Mouse (Mus musculus) midbrain, postnatal 0 days (tissue): Measurements from ENCODE around the gene Ston2. TPM values are rescaled to one million over a fixed set of nuclear protein-coding genes. Genes with fewer than 3 reads are reported as not detected.

ENCODE experiments used
- ATAC-seq: fragments of 200-750 bp; cut with Nextera tagmentation; 2 replicates; pipeline ENCODE4 v1.8.0; 2017; ENCODE audit warnings: moderate number of reproducible peaks, mild to moderate bottlenecking, moderate TSS enrichment, moderate library complexity; ENCODE audit not compliant: low FRiP score
- DNase-seq: peaks from one replicate; pipeline ENCODE4 v3.0.0-alpha.2; 2015; ENCODE audit warnings: low spot score
- H3K27ac ChIP-seq: fragments of 300-500 bp; sonication (generic); 2 replicates; pipeline ENCODE4 v1.5.1; 2014; ENCODE audit warnings: low read depth, mild to moderate bottlenecking, low read length, mixed read lengths
- H3K27me3 ChIP-seq: fragments of 300-500 bp; sonication (generic); 2 replicates; pipeline ENCODE4 v1.6.1; 2014; ENCODE audit warnings: low read length, control low read depth, mixed read lengths; ENCODE audit not compliant: insufficient read depth
- H3K36me3 ChIP-seq: fragments of 300-500 bp; sonication (generic); 2 replicates; pipeline ENCODE4 v1.6.1; 2014; ENCODE audit warnings: low read length, control low read depth, mixed read lengths; ENCODE audit not compliant: insufficient read depth
- H3K4me1 ChIP-seq: fragments of 300-500 bp; sonication (generic); 2 replicates; pipeline ENCODE4 v1.6.1; 2014; ENCODE audit warnings: mild to moderate bottlenecking, control low read depth, antibody characterized with exemption, low read length, mixed read lengths; ENCODE audit not compliant: insufficient read depth
- H3K4me2 ChIP-seq: fragments of 300-500 bp; sonication (generic); 2 replicates; pipeline ENCODE4 v1.6.1; 2014; ENCODE audit warnings: low read depth, mild to moderate bottlenecking, low read length, mixed read lengths; ENCODE audit not compliant: poor library complexity, severe bottlenecking
- H3K4me3 ChIP-seq: fragments of 300-500 bp; sonication (generic); 2 replicates; pipeline ENCODE4 v1.5.1; 2014; ENCODE audit warnings: low read depth, mild to moderate bottlenecking, low read length, moderate library complexity
- H3K9ac ChIP-seq: fragments of 300-500 bp; sonication (generic); replicated peaks from 2 replicates; pipeline ENCODE4 v1.6.1; 2014; ENCODE audit warnings: mild to moderate bottlenecking, low read length, moderate library complexity, mixed read lengths; ENCODE audit not compliant: poor library complexity, severe bottlenecking
- H3K9me3 ChIP-seq: fragments of 300-500 bp; sonication (generic); 2 replicates; pipeline ENCODE4 v1.6.1; 2016; ENCODE audit warnings: low read length, control low read depth
- CTCF ChIP-seq: IDR thresholded peaks from 2 replicates; pipeline ENCODE4 v1.5.1; 2016; ENCODE audit warnings: antibody characterized with exemption, mild to moderate bottlenecking
- WGBS: fragments of 180-500 bp; shearing (Covaris S2); extraction: QIAGEN DNeasy Blood & Tissue Kit; methylation state at CpG from one replicate; pipeline ENCODE4 v1.1.7; 2014; 5-methylcytosine and 5-hydroxymethylcytosine counted together
- polyA plus RNA-seq: library from polyadenylated mRNA; unstranded; fragments of >200 nt; fragmentation: Nextera tagmentation; extraction: Ambion mirVana; gene quantifications from 2 replicates; pipeline ENCODE4 v1.2.1, GENCODE M21; 2015
- total RNA-seq: library from RNA; depleted of rRNA; stranded (reverse); fragments of >200 nt; gene quantifications from 2 replicates; pipeline ENCODE4 v1.2.3, GENCODE M21; 2014

Gene Ston2
- total and polyA plus RNA-seq, 2 experiments from 2014 or later: 7.4 to 16.8 TPM

DNA sequence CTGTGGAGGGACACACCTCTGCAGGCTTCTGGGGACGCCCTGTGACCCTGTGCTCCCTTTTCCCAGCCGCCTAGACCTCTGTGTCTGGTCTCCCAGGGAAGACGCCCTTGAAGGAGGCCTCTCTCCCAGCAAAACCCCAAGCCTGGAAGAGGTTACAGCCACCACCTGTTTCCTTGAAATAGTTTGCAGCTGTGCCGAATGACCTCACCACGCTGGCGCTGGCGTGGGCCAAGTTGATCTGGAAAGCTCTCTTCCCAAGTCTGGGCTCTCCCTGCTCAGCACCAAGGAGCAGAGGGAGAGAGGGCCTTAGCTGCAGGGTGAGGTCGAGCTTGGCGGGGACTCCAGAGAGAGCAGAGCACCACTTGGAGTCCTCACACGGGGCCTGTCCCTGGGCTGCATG is 1.8 kb downstream of the Ston2 start:
- no peak overlapping the region for H3K4me3 ChIP-seq
- DNase-seq (no peak), ATAC-seq (no peak)
- H3K4me2 ChIP-seq: no peak overlapping the region
- no peaks in the 10 kb centered on the region for H3K9me3 ChIP-seq
- H3K4me1 ChIP-seq: no peaks in the 10 kb centered on the region
- no peaks in the 10 kb centered on the region for H3K36me3 ChIP-seq
- H3K27ac ChIP-seq: no peak overlapping the region
- WGBS: 67% methylated on average over 10 of the region's 10 CpGs
- TF ChIP-seq CTCF: no peak
- no peak overlapping the region for H3K9ac ChIP-seq
- H3K27me3 ChIP-seq: no peaks in the 10 kb centered on the region

DNA sequence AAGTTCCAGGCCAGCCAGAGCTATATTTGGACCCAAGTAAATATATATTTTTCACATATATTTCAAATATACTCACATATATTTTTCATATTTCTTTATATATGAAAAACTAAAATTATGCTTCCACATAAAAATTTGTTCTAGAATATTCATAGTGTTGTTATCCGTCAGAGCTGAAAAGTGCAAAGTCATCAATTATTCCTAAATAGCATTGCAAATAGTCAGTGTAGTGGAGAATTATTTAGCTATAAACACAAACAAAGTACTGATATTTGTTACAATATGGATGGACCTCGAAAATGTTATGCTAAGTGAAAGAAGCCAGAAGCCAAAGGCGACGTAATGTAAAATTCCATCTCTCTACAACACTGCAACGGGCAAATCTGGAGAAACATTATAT is 6.8 kb downstream of the Ston2 start:
- ATAC-seq: no peak

DNA sequence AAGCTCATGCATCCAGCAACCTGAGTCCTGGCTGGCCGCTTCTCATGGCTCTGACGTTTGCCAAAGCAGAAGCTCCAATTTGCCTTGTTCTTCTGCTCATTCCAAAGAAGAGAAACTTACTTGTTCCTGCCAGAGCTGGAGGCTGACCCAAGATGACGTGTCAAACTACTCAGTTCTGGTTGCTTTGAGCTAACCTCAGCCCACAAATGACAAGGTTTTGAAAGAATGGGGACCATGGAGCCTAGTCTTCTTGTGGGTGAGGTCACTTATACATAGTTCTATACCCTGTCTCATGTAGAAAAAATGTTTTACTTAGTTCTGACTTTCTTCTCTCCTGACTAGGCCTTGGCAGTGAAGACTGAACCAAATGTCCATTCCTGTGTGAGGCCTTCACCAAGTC is 7.7 kb downstream of the Ston2 start:
- DNase-seq: no peak
- ATAC-seq: no peak
- Histone ChIP-seq H3K4me1 (no peaks in the 10 kb centered on the region), H3K4me2 (no peak overlapping the region), H3K4me3 (no peak overlapping the region), H3K36me3 (no peaks in the 10 kb centered on the region), H3K9ac (no peak overlapping the region), H3K27me3 (0 out of 2 replicates have a peak, but pooled peaks cover 3% of the 10 kb centered on the region), H3K9me3 (no peaks in the 10 kb centered on the region), H3K27ac (no peak overlapping the region)
- TF ChIP-seq CTCF: no peak
- 90% methylated on average over 3 of the region's 3 CpGs for WGBS

More for the DNA sequence above, 6.8 kb downstream of the Ston2 start:
- Histone ChIP-seq H3K4me1 (no peaks in the 10 kb centered on the region), H3K36me3 (no peaks in the 10 kb centered on the region), H3K4me2 (no peak overlapping the region), H3K9me3 (no peaks in the 10 kb centered on the region), H3K4me3 (no peak overlapping the region), H3K27ac (no peak overlapping the region), H3K27me3 (0 out of 2 replicates have a peak, but pooled peaks cover 3% of the 10 kb centered on the region), H3K9ac (no peak overlapping the region)
- no peak for DNase-seq
- 92% methylated on average over 5 of the region's 5 CpGs for WGBS
- TF ChIP-seq CTCF: no peak

DNA sequence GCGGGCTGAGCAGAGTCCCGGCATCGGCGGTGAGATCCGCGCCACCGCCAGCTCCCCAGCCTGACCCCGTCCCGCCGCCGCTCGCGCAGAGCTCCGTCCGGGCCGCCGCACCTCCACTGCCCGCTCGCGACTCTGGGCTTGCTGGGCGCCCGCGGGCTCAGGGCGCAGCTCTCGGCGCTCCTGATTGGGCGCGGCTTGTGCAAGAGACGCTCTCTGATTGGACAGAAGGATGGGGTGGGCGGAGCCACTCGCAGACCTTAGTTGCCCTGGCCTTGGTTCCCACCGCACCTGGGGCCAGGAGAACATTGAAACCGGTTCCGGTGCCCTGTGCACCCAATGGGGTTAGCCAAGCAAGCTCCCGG is 9.2 kb downstream of the Ston2 start:
- under 1% methylated on average over 34 of the region's 35 CpGs for WGBS
- Histone ChIP-seq H3K4me3 (peak overlapping the region; percentile 81), H3K36me3 (no peaks in the 10 kb centered on the region), H3K4me2 (peak overlapping the region; percentile 97), H3K27me3 (0 out of 2 replicates have a peak, but pooled peaks cover 3% of the 10 kb centered on the region), H3K9ac (peak overlapping the region; percentile 61), H3K9me3 (no peaks in the 10 kb centered on the region), H3K4me1 (no peaks in the 10 kb centered on the region), H3K27ac (peak overlapping the region; percentile 39; the same call in 1 of the 2 replicates)
- TF ChIP-seq CTCF: no peak
- peak; percentile 94 for ATAC-seq
- peak; percentile 85 for DNase-seq

DNA sequence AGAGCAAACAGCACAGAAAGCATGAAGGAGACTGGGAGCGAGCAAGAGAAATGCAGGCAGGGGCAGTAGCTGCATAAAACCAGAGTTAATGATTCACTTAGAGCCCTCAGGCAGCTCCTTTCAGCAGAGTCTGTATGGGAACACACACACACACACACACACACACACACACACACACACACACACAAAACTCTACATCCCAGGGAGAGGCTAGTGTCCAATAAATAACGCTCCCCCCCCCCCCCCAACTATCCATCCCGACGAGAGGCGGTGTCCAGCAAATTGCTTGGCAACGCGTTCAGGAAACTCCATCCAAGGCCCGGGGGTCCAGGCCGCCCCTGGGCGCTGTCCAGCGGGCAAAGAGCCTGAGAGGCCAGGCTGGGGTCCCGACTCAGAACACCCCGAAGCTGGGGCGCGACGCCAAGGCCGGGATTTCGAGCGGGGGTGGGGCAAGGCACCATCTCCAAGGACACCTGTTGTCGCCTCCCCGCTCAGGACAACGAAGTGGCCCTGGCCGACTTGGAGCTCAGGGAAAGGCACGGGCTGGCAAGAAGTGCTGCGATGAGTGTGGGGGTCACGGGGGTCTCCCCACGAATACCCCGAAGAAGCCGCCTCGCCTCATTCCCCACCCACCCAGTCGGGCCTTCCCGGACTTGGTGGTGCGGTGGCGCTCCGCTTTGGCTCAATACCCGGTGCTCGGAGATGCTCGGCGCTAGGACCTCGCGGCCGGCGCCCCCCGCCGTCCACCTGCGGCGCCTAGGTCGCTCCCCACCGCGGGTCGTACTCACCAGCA is 9.8 kb downstream of the Ston2 start:
- H3K27ac ChIP-seq: peak overlapping the region; percentile 39; the same call in 1 of the 2 replicates
- peak overlapping the region; percentile 61 for H3K9ac ChIP-seq
- no peak for TF ChIP-seq CTCF
- no peaks in the 10 kb centered on the region for H3K4me1 ChIP-seq
- DNase-seq (peak; percentile 74), ATAC-seq (peak; percentile 85)
- H3K4me2 ChIP-seq: peak overlapping the region; percentile 97
- no peaks in the 10 kb centered on the region for H3K9me3 ChIP-seq
- WGBS: under 1% methylated on average over 46 of the region's 51 CpGs
- 0 out of 2 replicates have a peak, but pooled peaks cover 3% of the 10 kb centered on the region for H3K27me3 ChIP-seq
- peak overlapping the region; percentile 81 for H3K4me3 ChIP-seq
- no peaks in the 10 kb centered on the region for H3K36me3 ChIP-seq

DNA sequence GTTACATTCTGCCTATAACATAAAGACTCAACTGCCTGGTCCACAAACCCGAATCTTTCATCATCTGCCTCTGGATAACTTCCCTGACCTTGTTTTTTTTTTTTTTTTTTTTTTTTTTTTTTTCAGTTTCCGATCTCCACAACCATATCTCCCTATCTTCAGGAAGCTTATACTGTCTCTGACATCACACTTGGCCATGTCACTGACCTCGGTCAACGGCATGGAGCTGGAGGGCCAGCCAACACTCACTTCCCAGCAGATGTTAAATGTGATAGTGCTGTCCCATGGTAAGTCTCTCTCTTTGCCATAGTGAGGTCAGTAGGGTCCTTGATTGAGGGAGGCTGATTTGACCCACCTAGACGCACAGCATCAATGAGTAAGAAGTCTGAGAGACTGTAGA is 11.8 kb downstream of the Ston2 start:
- H3K9ac ChIP-seq: no peak overlapping the region
- no peaks in the 10 kb centered on the region for H3K4me1 ChIP-seq
- H3K27me3 ChIP-seq: 0 out of 2 replicates have a peak, but pooled peaks cover 3% of the 10 kb centered on the region
- no peak overlapping the region for H3K4me2 ChIP-seq
- no peak for ATAC-seq
- DNase-seq: no peak
- no peak overlapping the region for H3K27ac ChIP-seq
- no peak for TF ChIP-seq CTCF
- H3K36me3 ChIP-seq: no peaks in the 10 kb centered on the region
- 88% methylated on average over 5 of the region's 5 CpGs for WGBS
- H3K4me3 ChIP-seq: no peak overlapping the region
- H3K9me3 ChIP-seq: no peaks in the 10 kb centered on the region
